Mouse (Mus musculus): ENCODE results near the gene Phkg1.
A peak's percentile ranks its signal among the peaks of the same experiment; 100 is the strongest.
"Not testable (repeated sequence)": the region's sequence is repeated elsewhere in the genome, so short reads cannot be mapped to it uniquely, and the experiment has no call there.

Gene Phkg1

GRCm38 (mm10) chr5:129898449-129898848 lies at the start of gene Phkg1:
TSS of gene Phkg1 (minus strand) at chr5:129898549.
- DNase-seq, result no peak

- no peak for DNase-seq
These were observed 49.2 kb upstream of the Phkg1 start for GRCm38 (mm10) chr5:129947528-129948033.

- DNase-seq, result no peak
These were observed 45.1 kb upstream of the Phkg1 start for GRCm38 (mm10) chr5:129943402-129943801.

GRCm38 (mm10) chr5:129942073-129942939 lies 44.0 kb upstream of the Phkg1 start:
- peak; percentile 23 for DNase-seq

GRCm38 (mm10) chr5:129941495-129942045 lies 43.2 kb upstream of the Phkg1 start, which contains the start of gene Vkorc1l1:
TSS of gene Vkorc1l1 (plus strand) at chr5:129941970.
- peak; percentile 99 for DNase-seq

GRCm38 (mm10) chr5:129940736-129941494 lies 42.6 kb upstream of the Phkg1 start:
- DNase-seq, result no peak

- no peak for DNase-seq
These were observed 41.9 kb upstream of the Phkg1 start for GRCm38 (mm10) chr5:129940281-129940680.

- no peak for DNase-seq
These were observed 38.6 kb upstream of the Phkg1 start for GRCm38 (mm10) chr5:129936941-129937340.

GRCm38 (mm10) chr5:129929924-129930855 lies 31.8 kb upstream of the Phkg1 start:
- DNase-seq, result no peak

- no peak for DNase-seq
These were observed 27.6 kb upstream of the Phkg1 start for GRCm38 (mm10) chr5:129925933-129926332.

- DNase-seq, result no peak
These were observed 26.6 kb upstream of the Phkg1 start for GRCm38 (mm10) chr5:129924820-129925452.

- DNase-seq, result no peak
These were observed 23.6 kb upstream of the Phkg1 start for GRCm38 (mm10) chr5:129921972-129922371.

- no peak for DNase-seq
These were observed 21.0 kb upstream of the Phkg1 start for GRCm38 (mm10) chr5:129919320-129919719.

- no peak for DNase-seq
These were observed 20.4 kb upstream of the Phkg1 start for GRCm38 (mm10) chr5:129918752-129919151.

GRCm38 (mm10) chr5:129918065-129918651 lies 19.8 kb upstream of the Phkg1 start:
- no peak for DNase-seq

- not testable (repeated sequence) for DNase-seq
These were observed 17.1 kb upstream of the Phkg1 start for GRCm38 (mm10) chr5:129915491-129915890.

GRCm38 (mm10) chr5:129914024-129914423 lies 15.7 kb upstream of the Phkg1 start:
- no peak for DNase-seq

- no peak for DNase-seq
These were observed 11.2 kb upstream of the Phkg1 start for GRCm38 (mm10) chr5:129909591-129909990.

GRCm38 (mm10) chr5:129909147-129909546 lies 10.8 kb upstream of the Phkg1 start:
- no peak for DNase-seq

GRCm38 (mm10) chr5:129908242-129908965 lies 10.1 kb upstream of the Phkg1 start, which contains the start of gene Nupr1l:
TSS of gene Nupr1l (plus strand) at chr5:129908540.
- peak; percentile 90 for DNase-seq

All from right cerebral cortex, postnatal 14 days (tissue).